Mouse (Mus musculus) Muller cell, postnatal 12 days (primary cell): ENCODE measurements around the gene Map9.
A peak's percentile ranks its signal among the peaks of the same experiment; 100 is the strongest.
"Not testable (repeated sequence)": the region's sequence is repeated elsewhere in the genome, so short reads cannot be mapped to it uniquely, and the experiment has no call there.

Experiments used
- DNase-seq: peaks from one replicate; pipeline ENCODE4 v3.0.0-alpha.2; 2015; ENCODE audit errors: inconsistent ontology term

Gene Map9

GRCm38 (mm10) chr3:82357797-82358524 is at the start of gene Map9:
Map9 (plus strand) TSS chr3:82358044.
- DNase-seq, result peak; percentile 99

GRCm38 (mm10) chr3:82315728-82316127 is 42.1 kb upstream of the Map9 start:
- no peak for DNase-seq

DNA sequence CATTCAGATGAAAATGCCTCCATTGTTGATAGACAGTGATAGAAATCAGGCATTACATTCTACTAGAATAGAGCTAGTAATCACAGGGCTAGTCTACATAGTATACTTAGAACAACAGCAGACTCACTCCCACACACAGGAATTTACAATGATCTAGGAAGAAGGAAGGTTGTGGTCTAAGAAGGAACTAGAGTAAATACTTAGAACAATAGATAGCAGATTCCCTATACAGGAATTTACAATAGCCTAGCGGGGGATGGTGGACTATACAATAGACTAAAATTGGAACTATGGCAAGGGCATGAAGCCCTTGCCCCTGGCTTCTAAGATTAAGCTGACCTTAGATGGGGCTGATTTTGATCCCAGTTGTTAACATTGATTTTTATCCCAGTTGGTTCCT is 31.1 kb upstream of the Map9 start:
- DNase-seq, result not testable (repeated sequence)

DNA sequence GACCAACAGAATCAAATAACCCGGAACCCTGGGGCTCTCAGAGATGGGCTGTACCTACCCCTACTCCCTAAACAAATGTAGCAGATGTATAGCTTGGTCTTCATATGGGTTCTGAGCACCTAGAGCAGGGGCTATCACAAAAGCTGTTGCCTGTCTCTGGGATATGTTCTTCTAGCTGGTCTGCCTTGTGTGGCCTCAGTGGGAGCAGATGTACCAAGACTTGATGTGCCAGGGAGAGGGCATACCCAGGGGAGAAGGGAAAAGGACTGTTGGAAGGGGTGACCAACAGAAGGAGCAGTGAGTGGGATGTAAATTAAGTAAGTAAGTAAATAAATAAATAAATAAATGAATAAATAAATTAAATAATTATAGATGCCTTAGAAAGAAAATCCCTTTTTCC is 25.8 kb upstream of the Map9 start:
- DNase-seq, result no peak

DNA sequence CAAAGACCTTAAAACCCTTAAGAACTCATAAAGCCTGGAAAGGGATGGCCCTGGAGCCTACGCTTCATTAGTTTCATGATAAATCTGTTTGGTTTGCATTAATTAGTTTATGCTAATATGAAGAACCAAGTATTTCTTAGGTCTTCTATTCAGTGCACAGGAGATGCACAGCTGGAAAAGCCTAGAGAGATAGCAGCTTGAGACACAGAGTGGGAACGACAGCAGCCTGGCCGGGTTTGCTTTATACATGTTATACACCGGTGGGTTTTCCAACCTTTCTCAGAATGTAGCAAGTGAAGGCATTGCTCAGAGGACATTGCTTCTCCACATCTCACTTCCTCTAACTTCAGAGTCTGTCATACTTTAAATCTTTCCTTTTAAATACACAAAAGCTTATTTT is 25.3 kb upstream of the Map9 start:
- no peak for DNase-seq

DNA sequence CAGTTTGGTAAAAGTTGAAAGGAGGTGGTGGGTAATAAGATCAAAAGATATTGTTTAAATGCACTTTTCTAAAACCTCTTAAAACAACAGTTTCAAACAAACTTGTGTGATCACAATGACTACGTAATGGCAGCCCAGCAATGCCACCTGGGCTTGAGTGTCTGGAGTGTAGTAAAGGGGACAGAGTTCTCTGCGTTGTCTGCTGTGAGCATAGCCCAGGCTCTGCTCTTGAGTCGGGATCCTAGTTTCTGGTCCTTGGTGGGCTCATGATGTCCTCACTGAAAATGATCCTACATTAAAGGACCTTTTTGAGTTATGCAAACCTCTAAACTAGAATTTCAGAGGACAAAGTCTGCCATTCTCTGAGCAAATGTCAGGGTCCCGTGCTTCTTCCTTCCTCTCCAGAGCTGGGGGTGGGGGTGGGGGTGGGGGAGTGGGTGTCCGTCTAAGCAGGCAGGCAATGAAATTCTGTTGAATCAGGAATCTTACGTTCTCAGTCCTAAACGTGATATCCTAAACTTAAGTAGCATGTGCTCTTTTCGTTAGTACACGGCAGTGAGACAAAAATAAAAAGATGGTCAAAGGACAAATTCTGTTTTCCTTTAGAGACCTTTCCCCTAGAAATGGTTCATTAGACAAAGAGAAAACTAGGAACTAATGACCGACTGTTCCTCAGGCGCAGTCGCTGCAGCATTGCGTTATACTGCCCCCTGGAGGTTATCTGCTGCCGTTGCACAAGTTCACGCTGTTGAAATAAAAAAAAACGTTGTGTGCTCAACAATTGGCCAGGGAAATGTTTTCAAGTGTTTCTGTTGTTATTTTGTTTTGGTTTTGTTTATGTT is 24.5 kb upstream of the Map9 start:
- peak; percentile 26 for DNase-seq

DNA sequence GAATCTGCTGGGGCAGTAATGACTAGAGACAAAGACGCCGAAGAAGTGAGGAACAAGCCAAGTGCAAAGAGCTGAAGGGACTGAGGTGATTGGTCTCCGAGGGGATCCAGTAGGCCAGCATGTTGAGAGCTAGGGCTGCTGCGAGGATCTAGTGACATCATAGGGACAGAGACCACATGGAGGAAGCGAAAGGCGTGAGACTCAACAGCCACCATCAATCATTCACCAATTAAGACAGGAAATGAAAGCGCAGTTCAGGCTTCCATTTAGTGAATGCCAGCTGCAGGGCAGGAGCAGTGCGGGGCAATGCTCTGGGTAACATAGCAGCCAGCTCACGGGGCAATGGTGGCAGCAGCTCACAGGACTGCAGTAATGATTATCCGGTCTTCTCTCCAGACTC is 17.7 kb upstream of the Map9 start:
- DNase-seq, result no peak

DNA sequence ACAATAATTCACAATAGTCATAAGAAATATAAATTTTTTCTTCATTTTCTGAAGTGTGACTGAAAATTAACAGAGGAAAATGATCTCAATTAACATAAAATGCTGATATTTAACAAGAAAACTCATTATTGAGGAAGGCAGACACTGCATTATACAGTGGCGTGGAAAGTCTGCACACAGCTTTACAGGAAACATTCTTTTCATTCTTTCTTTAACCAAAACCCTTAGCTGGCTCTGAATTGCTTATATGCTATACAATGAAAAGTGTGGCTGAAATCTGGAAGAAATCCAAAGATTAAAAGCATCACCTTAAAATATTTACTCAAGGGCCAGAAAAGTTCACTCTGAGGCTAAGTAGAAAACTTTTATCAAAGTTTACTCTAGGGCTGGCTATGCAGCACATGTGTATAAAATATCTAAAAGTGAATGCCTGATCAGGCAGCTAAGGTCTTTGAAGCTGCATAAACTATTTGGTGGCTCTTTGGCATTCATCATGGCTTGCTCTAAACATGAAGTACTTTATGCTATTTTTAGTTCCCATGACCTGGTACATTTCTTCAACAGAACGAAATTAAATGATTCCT is 9.5 kb upstream of the Map9 start:
- DNase-seq, result no peak

DNA sequence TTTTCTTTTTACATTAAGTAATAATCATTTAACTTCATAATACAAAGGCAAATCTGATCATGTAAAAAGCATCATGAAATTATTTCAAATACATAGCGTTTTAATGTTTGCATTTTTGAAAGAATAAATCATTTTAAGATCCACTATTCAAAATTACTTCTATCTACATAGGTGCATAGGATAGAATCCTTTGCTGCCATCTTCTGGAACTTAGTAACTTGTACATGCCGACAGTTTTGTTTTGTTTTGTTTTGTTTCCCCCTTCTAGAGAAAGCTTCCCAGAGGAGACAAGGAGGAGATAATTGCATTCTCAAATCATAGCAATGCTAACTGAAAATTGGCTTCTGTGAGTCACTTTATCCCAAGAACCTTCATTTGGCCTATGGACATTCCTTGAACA is 7.5 kb upstream of the Map9 start:
- no peak for DNase-seq

GRCm38 (mm10) chr3:82357340-82357739 is 504 bp upstream of the Map9 start:
- no peak for DNase-seq

DNA sequence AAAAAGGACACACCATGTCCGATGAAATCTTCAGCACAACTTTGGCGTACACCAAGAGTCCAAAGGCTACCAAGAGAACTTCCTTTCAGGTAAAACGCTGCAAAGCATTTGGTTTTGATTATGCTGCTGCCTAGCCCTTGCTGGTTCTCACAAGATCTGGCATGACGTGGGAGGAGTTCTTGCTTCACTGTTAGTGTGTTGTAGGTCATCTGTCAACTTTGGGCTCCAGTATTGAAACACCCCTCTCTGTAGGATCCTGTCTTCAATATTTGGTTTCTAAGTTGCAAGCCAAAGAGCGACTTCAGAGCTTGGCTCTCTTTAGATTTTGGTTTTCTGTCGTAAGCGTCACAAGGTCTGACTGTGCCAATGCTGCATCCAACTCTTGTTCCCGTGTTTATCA is 1.2 kb downstream of the Map9 start:
- no peak for DNase-seq

- DNase-seq, result no peak
Observed at GRCm38 (mm10) chr3:82362452-82362851, 4.6 kb downstream of the Map9 start.

- no peak for DNase-seq
Observed at GRCm38 (mm10) chr3:82364505-82364904, 6.7 kb downstream of the Map9 start.

GRCm38 (mm10) chr3:82364988-82365387 is 7.1 kb downstream of the Map9 start:
- no peak for DNase-seq

GRCm38 (mm10) chr3:82369063-82369860 is 11.4 kb downstream of the Map9 start:
- DNase-seq, result no peak

GRCm38 (mm10) chr3:82370439-82371011 is 12.7 kb downstream of the Map9 start:
- DNase-seq, result no peak

DNA sequence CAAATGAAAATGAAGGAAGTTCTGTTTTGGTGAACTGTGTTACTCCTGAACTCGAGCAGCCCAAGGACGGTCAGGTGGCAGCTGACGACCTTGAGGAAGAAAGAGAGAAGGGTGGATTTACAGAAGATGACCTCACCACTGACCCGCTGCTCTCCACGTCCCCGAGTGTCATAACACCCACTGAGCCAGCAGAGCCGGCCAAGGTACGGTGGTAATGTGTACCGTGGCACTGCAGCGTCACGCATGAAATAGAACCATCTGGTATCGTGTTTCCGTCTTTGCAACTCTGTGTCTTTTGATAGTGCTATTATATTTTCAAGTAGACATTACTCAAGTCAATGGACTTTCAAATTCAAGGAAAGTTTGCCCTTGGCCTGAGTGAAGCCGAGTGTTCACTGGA is 19.1 kb downstream of the Map9 start:
- no peak for DNase-seq

DNA sequence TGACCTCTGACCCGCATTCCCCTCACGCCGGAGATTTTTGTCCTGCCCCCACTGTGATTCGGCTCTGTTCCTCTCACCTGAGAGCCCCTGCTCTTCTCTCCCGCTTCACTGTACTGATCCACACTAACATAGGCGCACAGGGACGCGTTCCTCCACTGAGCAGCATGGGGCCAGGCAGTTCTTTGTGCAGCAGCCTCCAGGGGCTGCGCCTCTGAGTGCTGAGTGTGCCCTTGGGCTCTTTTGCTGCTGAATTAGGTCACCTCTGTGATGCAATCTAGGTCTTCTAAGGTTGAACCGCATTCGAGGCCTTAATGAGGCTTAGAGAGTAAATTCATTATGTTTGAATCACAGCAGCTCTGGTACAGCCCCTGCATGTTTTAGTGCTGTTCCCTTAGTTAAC is 24.5 kb downstream of the Map9 start:
- DNase-seq, result peak; percentile 62

- no peak for DNase-seq
Observed at GRCm38 (mm10) chr3:82385091-82385490, 27.2 kb downstream of the Map9 start.

GRCm38 (mm10) chr3:82405830-82406229 is 48.0 kb downstream of the Map9 start:
- no peak for DNase-seq

GRCm38 (mm10) chr3:82406336-82406735 is 48.5 kb downstream of the Map9 start:
- no peak for DNase-seq

DNA sequence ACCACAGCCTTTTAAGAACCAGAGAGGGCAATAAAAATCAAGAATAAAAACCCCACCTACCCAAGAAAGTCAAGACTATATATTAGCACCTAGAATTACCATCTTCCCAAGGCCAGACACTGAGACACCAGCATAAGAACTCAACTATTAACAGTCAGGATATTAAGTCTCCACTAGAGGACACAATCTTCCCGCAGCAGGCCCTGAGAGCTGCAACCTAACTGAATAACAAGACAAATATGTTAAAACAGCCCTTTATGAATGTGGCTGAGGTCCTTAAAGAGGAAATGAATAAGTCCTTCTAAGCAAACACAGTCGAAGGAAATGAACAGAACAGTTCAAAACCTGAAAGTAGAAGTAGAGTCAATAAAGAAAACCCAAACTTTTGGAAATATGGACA is 49.6 kb downstream of the Map9 start:
- no peak for DNase-seq
